Mouse (Mus musculus): ENCODE measurements around the gene Hirip3. TPM values are rescaled to one million over a fixed set of nuclear protein-coding genes. Genes with fewer than 3 reads are reported as not detected.

The Hirip3 gene
- polyA plus RNA-seq (2015; fragmentation: Nextera tagmentation; extraction: Ambion mirVana), result 28.5 and 28.8 TPM in 2 replicates

- Histone ChIP-seq H3K9ac (peak within 1 kb of the TSS; percentile 57), H3K9me3 (no peaks in the 10 kb centered on the region), H3K27ac (peak within 1 kb of the TSS; percentile 90), H3K27me3 (replicated peaks) (no peaks in the 10 kb centered on the region), H3K4me1 (peaks cover 27% of the 10 kb centered on the region), H3K36me3 (peaks cover 30% of the 10 kb centered on the region), H3K4me3 (replicated peaks) (peak within 1 kb of the TSS; percentile 71), H3K4me2 (peak within 1 kb of the TSS; percentile 90)
- ATAC-seq (ENCODE audit: insufficient read depth, low FRiP score, low read depth), result peak; percentile 92
- 1% methylated on average over 42 of the region's 42 CpGs for WGBS
Observed at GRCm38 (mm10) chr7:126861429-126862130, at the start of gene Hirip3. TSS of gene Hirip3 (plus strand) at chr7:126861972.

GRCm38 (mm10) chr7:126815726-126816222 is 46.0 kb upstream of the Hirip3 start:
- WGBS, result 67% methylated on average over 8 of the region's 8 CpGs
- Histone ChIP-seq H3K9me3 (no peaks in the 10 kb centered on the region), H3K9ac (no peak overlapping the region), H3K36me3 (no peaks in the 10 kb centered on the region), H3K4me1 (no peaks in the 10 kb centered on the region), H3K27ac (no peak overlapping the region), H3K27me3 (replicated peaks) (no peaks in the 10 kb centered on the region), H3K4me2 (no peak overlapping the region), H3K4me3 (replicated peaks) (no peak overlapping the region)
- no peak for ATAC-seq (ENCODE audit: insufficient read depth, low FRiP score, low read depth)

GRCm38 (mm10) chr7:126816494-126816893 is 45.3 kb upstream of the Hirip3 start:
- H3K27me3 ChIP-seq (replicated peaks), result no peaks in the 10 kb centered on the region
- H3K9me3 ChIP-seq, result no peaks in the 10 kb centered on the region
- H3K9ac ChIP-seq, result no peak overlapping the region
- 83% methylated on average over 8 of the region's 8 CpGs for WGBS
- ATAC-seq (ENCODE audit: insufficient read depth, low FRiP score, low read depth), result no peak
- H3K36me3 ChIP-seq, result no peaks in the 10 kb centered on the region
- no peak overlapping the region for H3K4me2 ChIP-seq
- H3K27ac ChIP-seq, result no peak overlapping the region
- no peaks in the 10 kb centered on the region for H3K4me1 ChIP-seq
- no peak overlapping the region for H3K4me3 ChIP-seq (replicated peaks)

- Histone ChIP-seq H3K27me3 (replicated peaks) (0 out of 2 replicates have a peak, but pooled peaks cover 5% of the 10 kb centered on the region), H3K4me3 (replicated peaks) (no peak overlapping the region), H3K9me3 (no peaks in the 10 kb centered on the region), H3K4me1 (peaks cover 2% of the 10 kb centered on the region; the same call in 1 of the 2 replicates), H3K4me2 (no peak overlapping the region), H3K36me3 (no peaks in the 10 kb centered on the region), H3K27ac (no peak overlapping the region), H3K9ac (no peak overlapping the region)
- 80% methylated on average over 7 of the region's 7 CpGs for WGBS
- no peak for ATAC-seq (ENCODE audit: insufficient read depth, low FRiP score, low read depth)
Observed at GRCm38 (mm10) chr7:126817595-126817994, 44.2 kb upstream of the Hirip3 start.

- Histone ChIP-seq H3K4me2 (no peak overlapping the region), H3K27me3 (replicated peaks) (peaks cover 14% of the 10 kb centered on the region), H3K4me1 (peaks cover 5% of the 10 kb centered on the region; the same call in 1 of the 2 replicates), H3K9me3 (no peaks in the 10 kb centered on the region), H3K36me3 (no peaks in the 10 kb centered on the region), H3K4me3 (replicated peaks) (no peak overlapping the region), H3K27ac (no peak overlapping the region), H3K9ac (no peak overlapping the region)
- WGBS, result 9% methylated on average over 1 of the region's 1 CpGs
- ATAC-seq (ENCODE audit: insufficient read depth, low FRiP score, low read depth), result no peak
Observed at GRCm38 (mm10) chr7:126818818-126819217, 43.0 kb upstream of the Hirip3 start.

- ATAC-seq (ENCODE audit: insufficient read depth, low FRiP score, low read depth), result peak; percentile 34; the same call in 1 of the 2 replicates
Observed at GRCm38 (mm10) chr7:126821835-126822511, 39.8 kb upstream of the Hirip3 start.

GRCm38 (mm10) chr7:126822741-126823140 is 39.0 kb upstream of the Hirip3 start:
- H3K4me2 ChIP-seq, result peak overlapping the region; percentile 46
- no peaks in the 10 kb centered on the region for H3K9me3 ChIP-seq
- WGBS, result 24% methylated on average over 9 of the region's 9 CpGs
- ATAC-seq (ENCODE audit: insufficient read depth, low FRiP score, low read depth), result no peak
- peaks cover 25% of the 10 kb centered on the region for H3K27me3 ChIP-seq (replicated peaks)
- H3K36me3 ChIP-seq, result no peaks in the 10 kb centered on the region
- peak overlapping the region; percentile 23; the same call in 1 of the 2 replicates for H3K4me3 ChIP-seq (replicated peaks)
- H3K4me1 ChIP-seq, result peaks cover 5% of the 10 kb centered on the region; the same call in 1 of the 2 replicates
- H3K27ac ChIP-seq, result no peak overlapping the region
- no peak overlapping the region for H3K9ac ChIP-seq

More at GRCm38 (mm10) chr7:126821835-126822511, 39.8 kb upstream of the Hirip3 start:
- no peak overlapping the region for H3K4me3 ChIP-seq (replicated peaks)
- H3K9ac ChIP-seq, result no peak overlapping the region
- WGBS, result 21% methylated on average over 7 of the region's 7 CpGs
- peaks cover 5% of the 10 kb centered on the region; the same call in 1 of the 2 replicates for H3K4me1 ChIP-seq
- H3K27me3 ChIP-seq (replicated peaks), result peaks cover 25% of the 10 kb centered on the region
- no peak overlapping the region for H3K27ac ChIP-seq
- no peaks in the 10 kb centered on the region for H3K36me3 ChIP-seq
- H3K9me3 ChIP-seq, result no peaks in the 10 kb centered on the region
- no peak overlapping the region for H3K4me2 ChIP-seq

GRCm38 (mm10) chr7:126823202-126823711 is 38.5 kb upstream of the Hirip3 start:
- H3K4me1 ChIP-seq, result peaks cover 5% of the 10 kb centered on the region; the same call in 1 of the 2 replicates
- H3K9ac ChIP-seq, result no peak overlapping the region
- H3K36me3 ChIP-seq, result no peaks in the 10 kb centered on the region
- H3K9me3 ChIP-seq, result no peaks in the 10 kb centered on the region
- peaks cover 25% of the 10 kb centered on the region for H3K27me3 ChIP-seq (replicated peaks)
- no peak for ATAC-seq (ENCODE audit: insufficient read depth, low FRiP score, low read depth)
- WGBS, result under 1% methylated on average over 13 of the region's 19 CpGs
- H3K4me2 ChIP-seq, result peak overlapping the region; percentile 46
- no peak overlapping the region for H3K27ac ChIP-seq
- H3K4me3 ChIP-seq (replicated peaks), result peak overlapping the region; percentile 23

- peaks cover 25% of the 10 kb centered on the region for H3K27me3 ChIP-seq (replicated peaks)
- no peak overlapping the region for H3K27ac ChIP-seq
- no peak overlapping the region for H3K4me2 ChIP-seq
- no peaks in the 10 kb centered on the region for H3K9me3 ChIP-seq
- no peak overlapping the region for H3K4me3 ChIP-seq (replicated peaks)
- ATAC-seq (ENCODE audit: insufficient read depth, low FRiP score, low read depth), result no peak
- H3K4me1 ChIP-seq, result peaks cover 5% of the 10 kb centered on the region; the same call in 1 of the 2 replicates
- no peaks in the 10 kb centered on the region for H3K36me3 ChIP-seq
- 17% methylated on average over 10 of the region's 10 CpGs for WGBS
- H3K9ac ChIP-seq, result no peak overlapping the region
Observed at GRCm38 (mm10) chr7:126823940-126824339, 37.8 kb upstream of the Hirip3 start.

- Histone ChIP-seq H3K27ac (no peak overlapping the region), H3K4me2 (no peak overlapping the region), H3K9ac (no peak overlapping the region), H3K4me3 (replicated peaks) (no peak overlapping the region), H3K27me3 (replicated peaks) (peaks cover 25% of the 10 kb centered on the region), H3K4me1 (peaks cover 5% of the 10 kb centered on the region; the same call in 1 of the 2 replicates), H3K9me3 (no peaks in the 10 kb centered on the region), H3K36me3 (no peaks in the 10 kb centered on the region)
- ATAC-seq (ENCODE audit: insufficient read depth, low FRiP score, low read depth), result no peak
- WGBS, result 16% methylated on average over 8 of the region's 8 CpGs
Observed at GRCm38 (mm10) chr7:126825403-126825802, 36.4 kb upstream of the Hirip3 start.

- ATAC-seq (ENCODE audit: insufficient read depth, low FRiP score, low read depth), result no peak
- Histone ChIP-seq H3K27ac (no peak overlapping the region), H3K27me3 (replicated peaks) (peaks cover 25% of the 10 kb centered on the region), H3K9ac (no peak overlapping the region), H3K4me3 (replicated peaks) (no peak overlapping the region), H3K9me3 (no peaks in the 10 kb centered on the region), H3K4me2 (no peak overlapping the region), H3K36me3 (no peaks in the 10 kb centered on the region), H3K4me1 (peaks cover 5% of the 10 kb centered on the region; the same call in 1 of the 2 replicates)
- 69% methylated on average over 5 of the region's 5 CpGs for WGBS
Observed at GRCm38 (mm10) chr7:126825952-126826351, 35.8 kb upstream of the Hirip3 start.
